Mouse (Mus musculus) CH12.LX (cell line): ENCODE results near the gene Mrps7.

Source experiments
- BHLHE40 ChIP-seq: IDR thresholded peaks from 2 replicates; pipeline ENCODE4 v1.6.1; 2011; ENCODE audit warnings: mild to moderate bottlenecking, low read depth, low read length, improper control_type of control experiment
- CHD2 ChIP-seq: IDR thresholded peaks from 2 replicates; pipeline ENCODE4 v1.6.1; 2011; ENCODE audit warnings: low read length, improper control_type of control experiment
- CTCF ChIP-seq, 2 experiments: IDR thresholded peaks in 1 of 2; conservative IDR thresholded peaks in 1 of 2; 2 replicates each; pipeline ENCODE4 v1.5.1; 2011 to 2012; ENCODE audit warnings: low read depth in 2 of 2, low read length in 2 of 2, improper control_type of control experiment in 1 of 2, inconsistent platforms in 1 of 2, mild to moderate bottlenecking in 1 of 2, moderate library complexity in 1 of 2
- E2F4 ChIP-seq: IDR thresholded peaks from 2 replicates; pipeline ENCODE4 v1.6.1; 2011; ENCODE audit warnings: low read depth, low read length, improper control_type of control experiment; ENCODE audit not compliant: insufficient replicate concordance
- EP300 ChIP-seq: IDR thresholded peaks from 2 replicates; pipeline ENCODE4 v1.6.1; 2011; ENCODE audit warnings: low read length, improper control_type of control experiment
- POLR2A ChIP-seq: IDR thresholded peaks from 2 replicates; pipeline ENCODE4 v1.6.1; 2011; ENCODE audit warnings: low read depth, mild to moderate bottlenecking, improper control_type of control experiment, low read length
- TCF12 ChIP-seq: IDR thresholded peaks from 2 replicates; pipeline ENCODE4 v1.6.1; 2014; ENCODE audit warnings: low read depth, mild to moderate bottlenecking, inconsistent platforms, low read length, improper control_type of control experiment
- ZC3H11A ChIP-seq: IDR thresholded peaks from 2 replicates; pipeline ENCODE4 v1.6.1; 2012; ENCODE audit warnings: low read depth, mild to moderate bottlenecking, inconsistent platforms, low read length, improper control_type of control experiment
- ZKSCAN1 ChIP-seq: IDR thresholded peaks from 2 replicates; pipeline ENCODE4 v1.6.1; 2012; ENCODE audit warnings: low read depth, inconsistent platforms, low read length, improper control_type of control experiment, borderline replicate concordance

DNA sequence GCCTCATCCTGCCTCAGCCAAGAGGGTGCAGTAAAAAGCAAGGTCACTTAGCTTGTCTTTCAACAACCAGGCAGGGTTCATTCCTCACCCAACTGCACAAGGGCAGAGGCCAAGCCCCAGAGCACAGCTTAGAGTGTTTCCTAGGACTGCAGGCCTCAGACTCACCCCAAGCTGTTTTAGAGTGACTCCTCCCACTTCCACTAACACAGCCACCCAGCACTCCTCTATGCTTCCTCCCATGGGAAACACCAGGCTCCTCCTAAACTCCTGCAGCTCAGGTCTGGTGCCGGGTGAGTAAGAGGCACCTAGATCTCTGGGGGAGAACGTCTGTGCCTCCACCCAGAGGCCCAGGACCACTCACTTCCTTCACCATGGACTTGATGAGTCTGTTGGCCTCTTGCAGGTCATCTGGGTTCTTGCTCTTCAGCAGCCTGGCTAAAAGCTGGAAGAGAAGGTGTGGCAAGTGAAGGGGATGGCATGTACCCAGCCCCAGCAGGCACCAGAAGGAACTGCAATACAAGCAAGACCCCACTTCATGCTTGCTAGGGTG is 13.1 kb upstream of the Mrps7 start:
- TF ChIP-seq CTCF (conservative IDR thresholded peaks at IDR 0.05 in 1 of 2, IDR thresholded peaks at IDR 0.05 in 1 of 2; ENCODE audit: low read depth in 2 of 2, low read length in 2 of 2), result no peak
- TF ChIP-seq BHLHE40, result no peak
- TF ChIP-seq ZKSCAN1, result no peak
- TF ChIP-seq ZC3H11A, result no peak
- no peak for TF ChIP-seq CHD2
- TF ChIP-seq TCF12, result no peak
- TF ChIP-seq EP300, result no peak
- TF ChIP-seq POLR2A, result 0 out of 2 replicates have a peak, but pooled peaks have one; percentile 10
- no peak for TF ChIP-seq E2F4
